Mouse (Mus musculus): ENCODE results near the gene Arhgap10. TPM values are rescaled to one million over a fixed set of nuclear protein-coding genes. Genes with fewer than 3 reads are reported as not detected.

Gene Arhgap10
- total and polyA plus RNA-seq, 2 experiments from 2014 or later = 2.3 to 5.4 TPM

- H3K9me3 ChIP-seq (ENCODE audit: low read length) = no peaks in the 10 kb centered on the region
- no peak for TF ChIP-seq CTCF (IDR thresholded peaks at IDR 0.05)
- H3K4me3 ChIP-seq (ENCODE audit: low read depth, low read length) = no peak overlapping the region
- ATAC-seq (ENCODE audit: low FRiP score) (no peak), DNase-seq (ENCODE audit: low spot score) (no peak)
- H3K4me1 ChIP-seq (ENCODE audit: insufficient read depth, low read length) = no peaks in the 10 kb centered on the region; the same call in 1 of the 2 replicates
- no peak overlapping the region for H3K27ac ChIP-seq (ENCODE audit: low read depth, low read length)
- 96% methylated on average over 4 of the region's 4 CpGs for WGBS
- H3K36me3 ChIP-seq (ENCODE audit: insufficient read depth, low read length) = no peaks in the 10 kb centered on the region
- no peak overlapping the region for H3K9ac ChIP-seq (replicated peaks; ENCODE audit: low read length, poor library complexity, severe bottlenecking)
- H3K4me2 ChIP-seq (ENCODE audit: low read depth, low read length, poor library complexity, severe bottlenecking) = no peak overlapping the region
- 0 out of 2 replicates have a peak, but pooled peaks cover 7% of the 10 kb centered on the region for H3K27me3 ChIP-seq (ENCODE audit: insufficient read depth, low read length)
Measured at GRCm38 (mm10) chr8:77520601-77521000, 2.8 kb upstream of the Arhgap10 start.

DNA sequence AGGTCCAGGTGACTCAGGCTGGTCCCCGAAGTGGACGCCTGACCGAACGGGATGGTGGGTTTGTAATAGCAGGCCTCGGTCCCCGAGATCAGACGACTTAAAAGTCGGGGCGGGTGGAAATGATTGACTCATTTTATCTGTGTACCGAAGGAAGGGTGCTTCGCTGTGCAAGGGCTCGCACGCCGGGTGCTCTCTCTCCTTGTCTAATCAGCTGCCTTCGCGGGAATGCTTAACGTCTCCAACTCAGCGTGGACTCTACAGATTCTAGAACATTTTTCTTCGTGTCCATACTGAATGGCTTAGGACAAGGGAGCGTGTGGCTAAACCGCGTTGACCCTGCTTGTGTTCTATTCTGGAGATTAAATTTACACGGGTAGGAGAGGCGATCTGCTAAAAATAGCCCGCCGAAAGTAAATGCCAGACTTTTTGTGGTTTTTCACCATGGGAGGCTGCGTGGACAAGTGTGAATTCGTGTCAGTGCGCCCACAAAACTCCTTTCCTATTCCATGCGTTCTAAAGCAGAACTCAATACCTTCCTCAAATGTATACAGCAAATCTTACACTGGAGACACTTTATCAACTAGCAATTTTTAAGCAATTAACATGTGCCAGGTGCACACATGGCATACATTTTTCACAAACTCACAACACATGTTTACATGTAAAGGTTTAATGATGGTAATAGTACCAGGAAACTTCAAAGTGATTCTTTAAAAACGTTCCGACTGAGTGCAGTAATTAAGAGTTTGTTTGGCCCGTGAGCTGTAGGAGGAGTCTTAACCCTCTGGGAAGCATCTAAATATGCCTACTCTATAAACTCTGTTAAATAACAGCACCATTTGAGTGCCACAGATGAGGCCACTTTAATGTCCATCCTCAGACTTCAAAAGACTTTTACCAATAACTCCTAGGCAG, 705 bp upstream of the Arhgap10 start:
- peak overlapping the region; percentile 70 for H3K9ac ChIP-seq (replicated peaks; ENCODE audit: low read length, poor library complexity, severe bottlenecking)
- peak; percentile 41 for DNase-seq (ENCODE audit: low spot score)
- H3K27me3 ChIP-seq (ENCODE audit: insufficient read depth, low read length) = peaks cover 7% of the 10 kb centered on the region; the same call in 1 of the 2 replicates
- no peaks in the 10 kb centered on the region; the same call in 1 of the 2 replicates for H3K4me1 ChIP-seq (ENCODE audit: insufficient read depth, low read length)
- peak overlapping the region; percentile 52 for H3K4me3 ChIP-seq (ENCODE audit: low read depth, low read length)
- no peaks in the 10 kb centered on the region for H3K9me3 ChIP-seq (ENCODE audit: low read length)
- H3K27ac ChIP-seq (ENCODE audit: low read depth, low read length) = no peak overlapping the region
- WGBS = 6% methylated on average over 33 of the region's 33 CpGs
- peak overlapping the region; percentile 96 for H3K4me2 ChIP-seq (ENCODE audit: low read depth, low read length, poor library complexity, severe bottlenecking)
- TF ChIP-seq CTCF (IDR thresholded peaks at IDR 0.05) = no peak
- no peaks in the 10 kb centered on the region for H3K36me3 ChIP-seq (ENCODE audit: insufficient read depth, low read length)
- ATAC-seq (ENCODE audit: low FRiP score) = peak; percentile 48

GRCm38 (mm10) chr8:77516845-77517244, 908 bp downstream of the Arhgap10 start:
- WGBS = 6% methylated on average over 10 of the region's 10 CpGs
- Histone ChIP-seq H3K9me3 (ENCODE audit: low read length) (no peaks in the 10 kb centered on the region), H3K36me3 (ENCODE audit: insufficient read depth, low read length) (no peaks in the 10 kb centered on the region), H3K27ac (ENCODE audit: low read depth, low read length) (no peak overlapping the region), H3K27me3 (ENCODE audit: insufficient read depth, low read length) (peaks cover 7% of the 10 kb centered on the region; the same call in 1 of the 2 replicates), H3K4me2 (ENCODE audit: low read depth, low read length, poor library complexity, severe bottlenecking) (peak overlapping the region; percentile 96), H3K4me1 (ENCODE audit: insufficient read depth, low read length) (no peaks in the 10 kb centered on the region; the same call in 1 of the 2 replicates), H3K4me3 (ENCODE audit: low read depth, low read length) (peak overlapping the region; percentile 52), H3K9ac (replicated peaks; ENCODE audit: low read length, poor library complexity, severe bottlenecking) (peak overlapping the region; percentile 70; the same call in 1 of the 2 replicates)
- TF ChIP-seq CTCF (IDR thresholded peaks at IDR 0.05) = no peak
- DNase-seq (ENCODE audit: low spot score) = no peak
- no peak for ATAC-seq (ENCODE audit: low FRiP score)

DNA sequence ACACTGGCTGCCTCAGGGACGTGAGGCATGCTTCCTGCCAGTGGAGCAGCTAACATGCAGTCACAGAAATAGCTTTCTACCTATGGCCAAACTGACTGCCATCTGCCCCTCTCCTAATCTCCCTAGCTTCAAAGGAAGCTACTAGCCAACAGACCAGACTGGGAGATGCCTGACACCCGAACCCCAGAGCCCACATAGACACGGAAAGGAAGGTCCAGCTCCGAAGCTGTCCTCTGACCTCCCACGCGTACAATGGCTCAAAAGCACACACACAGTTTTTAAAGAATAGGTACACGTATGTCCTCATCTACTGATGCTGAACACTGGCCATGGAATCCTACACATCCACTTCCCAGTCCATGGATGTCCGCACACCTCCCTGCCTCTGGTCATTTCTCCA, 2.0 kb downstream of the Arhgap10 start:
- H3K9me3 ChIP-seq (ENCODE audit: low read length) = no peaks in the 10 kb centered on the region
- no peak overlapping the region for H3K4me2 ChIP-seq (ENCODE audit: low read depth, low read length, poor library complexity, severe bottlenecking)
- DNase-seq (ENCODE audit: low spot score) = no peak
- no peak overlapping the region for H3K9ac ChIP-seq (replicated peaks; ENCODE audit: low read length, poor library complexity, severe bottlenecking)
- no peak overlapping the region for H3K27ac ChIP-seq (ENCODE audit: low read depth, low read length)
- H3K4me3 ChIP-seq (ENCODE audit: low read depth, low read length) = no peak overlapping the region
- 86% methylated on average over 8 of the region's 8 CpGs for WGBS
- peaks cover 7% of the 10 kb centered on the region; the same call in 1 of the 2 replicates for H3K27me3 ChIP-seq (ENCODE audit: insufficient read depth, low read length)
- no peaks in the 10 kb centered on the region for H3K36me3 ChIP-seq (ENCODE audit: insufficient read depth, low read length)
- no peaks in the 10 kb centered on the region; the same call in 1 of the 2 replicates for H3K4me1 ChIP-seq (ENCODE audit: insufficient read depth, low read length)
- ATAC-seq (ENCODE audit: low FRiP score) = no peak
- no peak for TF ChIP-seq CTCF (IDR thresholded peaks at IDR 0.05)

- H3K4me3 ChIP-seq (ENCODE audit: low read depth, low read length) = no peak overlapping the region
- DNase-seq (ENCODE audit: low spot score) = no peak
- WGBS = 93% methylated on average over 8 of the region's 8 CpGs
- no peak for TF ChIP-seq CTCF (IDR thresholded peaks at IDR 0.05)
- H3K4me2 ChIP-seq (ENCODE audit: low read depth, low read length, poor library complexity, severe bottlenecking) = no peak overlapping the region
- no peak overlapping the region for H3K27ac ChIP-seq (ENCODE audit: low read depth, low read length)
- H3K4me1 ChIP-seq (ENCODE audit: insufficient read depth, low read length) = no peaks in the 10 kb centered on the region; the same call in 1 of the 2 replicates
- H3K27me3 ChIP-seq (ENCODE audit: insufficient read depth, low read length) = peaks cover 7% of the 10 kb centered on the region; the same call in 1 of the 2 replicates
- H3K9me3 ChIP-seq (ENCODE audit: low read length) = no peaks in the 10 kb centered on the region
- no peaks in the 10 kb centered on the region for H3K36me3 ChIP-seq (ENCODE audit: insufficient read depth, low read length)
- H3K9ac ChIP-seq (replicated peaks; ENCODE audit: low read length, poor library complexity, severe bottlenecking) = no peak overlapping the region
- ATAC-seq (ENCODE audit: low FRiP score) = no peak
Measured at GRCm38 (mm10) chr8:77515201-77515600, 2.6 kb downstream of the Arhgap10 start.
